Mouse (Mus musculus) adrenal gland, adult 18-20 months (tissue): ENCODE measurements around the gene Lag3. TPM values are rescaled to one million over a fixed set of nuclear protein-coding genes. Genes with fewer than 3 reads are reported as not detected.

Experiments used
- DNase-seq, 2 experiments: peaks; one replicate each; pipeline ENCODE4 v3.0.0; 2021 to 2022; ENCODE audit warnings: low spot score in 2 of 2
- total RNA-seq, 2 experiments: library from RNA; stranded (reverse); gene quantifications; 1 replicate in 1 of 2; 2 replicates in 1 of 2; pipeline ENCODE4 v1.2.3; 2021

Gene Lag3
- total RNA-seq, 2 experiments from 2014 or later, result 1.4 to 2.6 TPM

GRCm38 (mm10) chr6:124920318-124921085, 9.0 kb upstream of the Lag3 start:
- no peak for DNase-seq

GRCm38 (mm10) chr6:124919695-124920317, 8.3 kb upstream of the Lag3 start, which contains the start of gene Ptms:
Gene Ptms (minus strand): TSS chr6:124920103.
- peak; percentile 82 to 86 for DNase-seq

GRCm38 (mm10) chr6:124918890-124919627, 7.6 kb upstream of the Lag3 start:
- no peak for DNase-seq

- DNase-seq, result no peak
These were observed 6.8 kb upstream of the Lag3 start for GRCm38 (mm10) chr6:124918331-124918690.

- peak; percentile 97 to 99 for DNase-seq
These were observed 6.2 kb upstream of the Lag3 start for GRCm38 (mm10) chr6:124917518-124918330.

GRCm38 (mm10) chr6:124916695-124917517, 5.4 kb upstream of the Lag3 start:
- peak; percentile 97 to 98 for DNase-seq

GRCm38 (mm10) chr6:124915942-124916694, 4.6 kb upstream of the Lag3 start:
- peak in 1 of 2 experiments; percentile 30 for DNase-seq

- peak in 1 of 2 experiments; percentile 39 for DNase-seq
These were observed 3.8 kb upstream of the Lag3 start for GRCm38 (mm10) chr6:124915160-124915941.

GRCm38 (mm10) chr6:124914511-124914910, 3.0 kb upstream of the Lag3 start:
- DNase-seq, result no peak

GRCm38 (mm10) chr6:124913721-124914285, 2.3 kb upstream of the Lag3 start:
- DNase-seq, result no peak

GRCm38 (mm10) chr6:124913214-124913613, 1.7 kb upstream of the Lag3 start:
- no peak for DNase-seq

GRCm38 (mm10) chr6:124910032-124910431, 1.5 kb downstream of the Lag3 start:
- no peak for DNase-seq

GRCm38 (mm10) chr6:124907767-124908166, 3.7 kb downstream of the Lag3 start:
- no peak for DNase-seq

- no peak for DNase-seq
These were observed 6.3 kb downstream of the Lag3 start for GRCm38 (mm10) chr6:124904991-124905860.

GRCm38 (mm10) chr6:124904161-124904981, 7.1 kb downstream of the Lag3 start:
- DNase-seq, result peak in 1 of 2 experiments; percentile 33

- peak; percentile 98 to 99 for DNase-seq
These were observed 7.8 kb downstream of the Lag3 start for GRCm38 (mm10) chr6:124903580-124904151.
